Mouse (Mus musculus) liver, adult 2 months (tissue): ENCODE data around the gene Bicral. TPM values are rescaled to one million over a fixed set of nuclear protein-coding genes. Genes with fewer than 3 reads are reported as not detected.

Experiments used
- DNase-seq: peaks from one replicate; pipeline ENCODE4 v3.0.0-alpha.2; 2011; ENCODE audit warnings: low read depth, low spot score; ENCODE audit errors: extremely low read depth
- H3K27ac ChIP-seq: fragments of 200-500 bp; replicated peaks from 2 replicates; pipeline ENCODE4 v1.5.1; 2012; ENCODE audit warnings: low read depth, mild to moderate bottlenecking, control low read depth, inconsistent platforms, low read length; ENCODE audit not compliant: insufficient read depth
- H3K27me3 ChIP-seq: fragments of 200-500 bp; 2 replicates; pipeline ENCODE4 v1.6.1; 2012; ENCODE audit warnings: mild to moderate bottlenecking, moderate library complexity, low read length, inconsistent platforms; ENCODE audit not compliant: control insufficient read depth, insufficient read depth
- H3K36me3 ChIP-seq: fragments of 200-500 bp; 2 replicates; pipeline ENCODE4 v1.6.1; 2012; ENCODE audit warnings: low read length, inconsistent platforms; ENCODE audit not compliant: control insufficient read depth, insufficient read depth
- H3K4me1 ChIP-seq: fragments of 200-500 bp; 2 replicates; pipeline ENCODE4 v1.6.1; 2011; ENCODE audit warnings: low read length; ENCODE audit not compliant: control insufficient read depth, insufficient read depth
- H3K4me3 ChIP-seq: fragments of 200-500 bp; 2 replicates; pipeline ENCODE4 v1.5.1; 2011; ENCODE audit warnings: low read depth, mild to moderate bottlenecking, control low read depth, low read length, moderate library complexity; ENCODE audit not compliant: insufficient read depth
- H3K79me2 ChIP-seq: fragments of 200-500 bp; 2 replicates; pipeline ENCODE4 v1.6.1; 2012; ENCODE audit warnings: inconsistent platforms, mild to moderate bottlenecking, low read length, moderate library complexity; ENCODE audit not compliant: control insufficient read depth, insufficient read depth
- H3K9ac ChIP-seq: fragments of 200-500 bp; 2 replicates; pipeline ENCODE4 v1.6.1; 2012; ENCODE audit warnings: low read depth, mild to moderate bottlenecking, control low read depth, inconsistent platforms, low read length
- CTCF ChIP-seq: fragments of 200-500 bp; IDR thresholded peaks from 2 replicates; pipeline ENCODE4 v1.5.1; 2011; ENCODE audit warnings: low read depth, low read length, control low read depth
- POLR2A ChIP-seq: fragments of 200-500 bp; IDR thresholded peaks from 2 replicates; pipeline ENCODE4 v1.6.1; 2011; ENCODE audit warnings: low read length, control low read depth; ENCODE audit not compliant: insufficient read depth; ENCODE audit errors: extremely low read depth
- WGBS: fragments of 180-500 bp; shearing (Covaris S2); methylation state at CpG from one replicate; pipeline ENCODE4 v1.1.7; 2018; 5-methylcytosine and 5-hydroxymethylcytosine counted together
- polyA plus RNA-seq: library from polyadenylated mRNA; depleted of rRNA; stranded (reverse); fragments of >200 nt; gene quantifications from 2 replicates; pipeline ENCODE4 v1.2.3, GENCODE M21; 2012
- total RNA-seq: library from RNA; depleted of rRNA; stranded (reverse); fragments of >200 nt; gene quantifications from 2 replicates; pipeline ENCODE4 v1.2.3, GENCODE M21; 2014

Gene Bicral
- total and polyA plus RNA-seq, 2 experiments: 3.2 to 7.9 TPM

DNA sequence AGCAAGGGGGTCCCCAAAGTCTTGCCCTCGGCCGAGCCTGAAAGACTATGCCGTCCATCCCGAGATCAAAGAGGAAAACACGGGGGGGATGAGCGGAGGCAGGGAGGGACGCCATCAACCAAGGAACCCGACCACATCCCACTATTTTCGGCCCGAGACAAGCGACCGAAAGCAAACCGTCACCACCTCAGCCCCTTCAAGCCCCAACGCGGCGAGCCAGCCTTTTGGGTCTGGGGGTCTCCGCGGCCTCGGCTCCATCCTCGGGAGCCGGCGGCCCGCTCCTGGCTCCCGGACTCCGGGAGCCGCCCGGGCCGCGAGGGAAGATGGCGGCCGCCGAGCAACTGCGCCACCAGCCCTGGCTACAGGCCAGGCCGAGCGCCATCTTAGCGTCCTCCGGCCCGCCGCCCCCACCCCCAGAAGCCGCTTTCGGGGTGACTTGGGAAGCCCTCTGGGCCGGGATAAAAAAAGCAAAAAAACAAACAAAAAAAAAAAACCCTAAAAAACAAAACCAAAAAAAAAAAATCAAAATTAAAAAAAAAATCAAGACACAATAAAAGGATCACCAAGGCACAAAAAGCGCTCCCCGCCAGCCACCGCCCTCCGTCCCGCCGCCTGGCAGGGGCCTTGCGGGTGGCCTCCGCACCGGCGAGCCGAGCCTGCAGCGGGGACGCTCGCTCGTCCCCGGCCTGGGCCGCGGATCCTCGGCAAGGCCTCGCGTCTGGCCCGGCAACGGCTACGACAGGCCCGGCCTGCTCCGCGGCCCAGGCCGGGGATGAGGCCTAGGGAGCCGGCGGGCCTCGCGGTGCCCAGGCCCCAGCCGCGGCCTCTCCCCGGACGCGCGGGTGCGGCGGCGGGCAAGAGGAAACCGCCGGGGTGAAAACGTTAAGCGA lies 1.6 kb downstream of the Bicral start:
- TF ChIP-seq POLR2A: no peak
- no peak for TF ChIP-seq CTCF
- under 1% methylated on average over 87 of the region's 87 CpGs for WGBS
- peak overlapping the region; percentile 100 for H3K4me3 ChIP-seq
- H3K79me2 ChIP-seq: peaks cover 14% of the 10 kb centered on the region; the same call in 1 of the 2 replicates
- H3K9ac ChIP-seq: peak overlapping the region; percentile 100
- peak overlapping the region; percentile 100 for H3K27ac ChIP-seq
- H3K36me3 ChIP-seq: no peaks in the 10 kb centered on the region
- no peaks in the 10 kb centered on the region for H3K27me3 ChIP-seq
- no peak for DNase-seq
- H3K4me1 ChIP-seq: peaks cover 8% of the 10 kb centered on the region

DNA sequence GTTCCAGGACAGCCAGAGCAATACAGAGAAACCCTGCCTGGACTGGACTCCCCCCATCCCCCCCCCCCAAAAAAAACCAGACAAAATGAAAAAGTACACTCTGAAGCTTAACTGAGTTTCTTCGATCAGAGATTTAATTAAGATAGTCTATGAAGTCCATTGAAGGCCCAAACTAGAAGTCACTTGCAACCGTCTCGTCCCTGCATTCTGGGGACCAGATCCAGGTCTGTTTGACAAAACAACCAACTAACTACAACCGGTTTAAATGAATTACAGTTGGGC lies 2.2 kb downstream of the Bicral start:
- 2% methylated on average over 4 of the region's 4 CpGs for WGBS
- no peak for DNase-seq
- Histone ChIP-seq H3K79me2 (peaks cover 14% of the 10 kb centered on the region; the same call in 1 of the 2 replicates), H3K9ac (peak overlapping the region; percentile 100), H3K27ac (peak overlapping the region; percentile 100), H3K27me3 (no peaks in the 10 kb centered on the region), H3K4me3 (peak overlapping the region; percentile 100), H3K4me1 (peaks cover 8% of the 10 kb centered on the region), H3K36me3 (no peaks in the 10 kb centered on the region)
- TF ChIP-seq CTCF: no peak
- no peak for TF ChIP-seq POLR2A

DNA sequence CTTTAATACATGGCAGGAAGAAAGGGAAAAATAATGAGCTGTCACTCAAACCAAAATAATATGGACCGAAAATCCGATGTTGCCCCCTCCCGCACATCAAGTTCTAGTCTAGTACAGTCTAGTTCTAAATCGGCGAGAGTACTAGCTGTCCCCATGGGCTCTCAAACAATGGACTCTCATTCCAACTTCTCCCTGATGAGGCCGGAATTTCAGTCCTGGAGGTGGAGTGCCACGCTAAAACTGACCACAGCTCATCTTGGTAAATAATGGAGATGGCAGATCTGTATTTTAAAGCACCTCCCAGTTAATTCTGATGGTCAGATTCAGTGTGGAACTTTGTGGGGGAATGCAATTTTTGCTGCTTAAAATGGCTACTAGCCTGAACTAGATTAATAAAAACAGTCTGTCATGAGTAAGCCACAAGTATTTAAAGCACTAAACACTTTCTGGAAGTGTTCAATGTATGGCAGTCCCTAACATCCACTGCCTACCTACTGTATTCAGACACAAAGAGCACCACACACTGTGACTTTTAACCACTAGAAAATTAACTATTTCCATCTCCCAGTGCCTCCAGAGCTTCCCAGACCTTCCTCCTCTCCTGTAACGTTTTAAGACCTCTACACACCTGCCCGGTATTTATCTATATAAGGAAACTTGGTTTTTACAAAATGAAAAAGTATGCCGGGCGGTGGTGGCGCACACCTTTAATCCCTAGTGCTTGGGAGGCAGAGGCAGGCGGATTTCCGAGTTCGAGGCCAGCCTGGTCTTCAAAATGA lies 2.8 kb downstream of the Bicral start:
- Histone ChIP-seq H3K36me3 (no peaks in the 10 kb centered on the region), H3K4me3 (peak overlapping the region; percentile 100), H3K4me1 (peaks cover 8% of the 10 kb centered on the region), H3K79me2 (peaks cover 14% of the 10 kb centered on the region; the same call in 1 of the 2 replicates), H3K27ac (peak overlapping the region; percentile 100), H3K27me3 (no peaks in the 10 kb centered on the region), H3K9ac (peak overlapping the region; percentile 21; the same call in 1 of the 2 replicates)
- 33% methylated on average over 15 of the region's 15 CpGs for WGBS
- DNase-seq: no peak
- no peak for TF ChIP-seq CTCF
- TF ChIP-seq POLR2A: no peak

DNA sequence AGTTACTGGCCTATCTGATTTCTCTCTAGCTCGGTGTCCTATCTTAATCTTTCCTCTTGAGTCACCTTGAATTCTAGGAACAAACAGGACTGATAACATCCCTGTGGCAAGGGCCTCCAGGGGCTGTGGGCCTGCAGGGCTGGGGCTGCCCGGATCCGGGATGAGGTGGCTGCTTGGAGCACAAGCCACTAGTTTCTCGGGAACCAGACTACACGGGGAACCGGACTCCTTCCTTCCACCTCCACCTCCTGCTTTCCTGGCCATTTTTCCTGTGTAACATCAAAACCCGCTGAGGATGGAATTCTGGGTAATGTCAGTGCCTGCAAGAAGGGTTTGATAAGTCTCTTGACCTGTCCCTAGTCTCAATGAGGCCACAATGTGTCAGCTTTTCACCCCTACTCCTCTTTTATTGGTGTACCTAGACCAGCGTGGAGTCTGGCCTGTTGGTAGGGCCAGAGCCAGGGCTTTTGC lies 3.6 kb downstream of the Bicral start:
- 0 out of 2 replicates have a peak overlapping the region, but pooled peaks have one; percentile 6 for H3K9ac ChIP-seq
- peak; percentile 51 for DNase-seq
- WGBS: 53% methylated on average over 8 of the region's 8 CpGs

DNA sequence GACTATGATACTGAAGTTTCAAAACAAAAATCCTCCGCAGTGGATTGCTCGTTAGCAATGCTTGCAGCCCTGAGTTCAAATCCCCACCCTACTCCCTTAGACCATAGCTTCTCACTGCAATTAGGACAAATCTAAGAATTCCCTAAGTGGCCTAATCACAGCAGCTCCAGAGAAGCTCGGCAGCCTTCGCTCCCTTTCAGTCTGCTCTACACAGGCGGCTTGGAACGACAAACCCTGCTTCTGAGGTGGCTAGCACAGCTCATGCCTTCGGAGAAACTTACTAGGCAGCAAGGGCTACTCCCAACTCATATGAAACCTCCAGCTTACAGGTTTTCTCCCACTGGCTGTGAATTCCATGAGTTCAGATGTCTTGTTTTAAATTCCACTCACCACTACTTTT lies 4.2 kb downstream of the Bicral start:
- Histone ChIP-seq H3K27me3 (no peaks in the 10 kb centered on the region), H3K36me3 (no peaks in the 10 kb centered on the region), H3K79me2 (peaks cover 17% of the 10 kb centered on the region; the same call in 1 of the 2 replicates), H3K4me3 (no peak overlapping the region), H3K9ac (no peak overlapping the region), H3K27ac (no peak overlapping the region), H3K4me1 (peaks cover 8% of the 10 kb centered on the region)
- DNase-seq: no peak
- TF ChIP-seq CTCF: no peak
- TF ChIP-seq POLR2A: no peak
- 76% methylated on average over 7 of the region's 7 CpGs for WGBS

More for the DNA sequence above, 3.6 kb downstream of the Bicral start:
- H3K4me3 ChIP-seq: no peak overlapping the region
- H3K36me3 ChIP-seq: no peaks in the 10 kb centered on the region
- H3K27ac ChIP-seq: peak overlapping the region; percentile 10
- H3K27me3 ChIP-seq: no peaks in the 10 kb centered on the region
- TF ChIP-seq POLR2A: no peak
- TF ChIP-seq CTCF: no peak
- peaks cover 8% of the 10 kb centered on the region for H3K4me1 ChIP-seq
- H3K79me2 ChIP-seq: peaks cover 14% of the 10 kb centered on the region; the same call in 1 of the 2 replicates
